Mouse (Mus musculus): ENCODE results near the gene Gm20379. TPM values are rescaled to one million over a fixed set of nuclear protein-coding genes. Genes with fewer than 3 reads are reported as not detected.

Gene Gm20379
- polyA plus RNA-seq, 1 experiment, result not detected

- H3K4me3 ChIP-seq (ENCODE audit: control insufficient read depth, low read depth, low read length), result no peak overlapping the region
- no peak for TF ChIP-seq CTCF (IDR thresholded peaks at IDR 0.05; ENCODE audit: control insufficient read depth, insufficient read depth, insufficient replicate concordance, low read depth, low read length)
- no peak for TF ChIP-seq POLR2A (IDR thresholded peaks at IDR 0.05; ENCODE audit: control insufficient read depth, low read depth, low read length)
- no peak overlapping the region for H3K27ac ChIP-seq (ENCODE audit: control insufficient read depth, insufficient read depth, low read depth, low read length)
- H3K27me3 ChIP-seq (ENCODE audit: control insufficient read depth, insufficient read depth, low read length), result no peaks in the 10 kb centered on the region
- no peaks in the 10 kb centered on the region for H3K36me3 ChIP-seq (ENCODE audit: control insufficient read depth, insufficient read depth, low read length)
- H3K4me1 ChIP-seq (ENCODE audit: control insufficient read depth, insufficient read depth, low read length), result no peaks in the 10 kb centered on the region
Measured at GRCm38 (mm10) chr13:92332103-92332879, 26.5 kb downstream of the Gm20379 start.

DNA sequence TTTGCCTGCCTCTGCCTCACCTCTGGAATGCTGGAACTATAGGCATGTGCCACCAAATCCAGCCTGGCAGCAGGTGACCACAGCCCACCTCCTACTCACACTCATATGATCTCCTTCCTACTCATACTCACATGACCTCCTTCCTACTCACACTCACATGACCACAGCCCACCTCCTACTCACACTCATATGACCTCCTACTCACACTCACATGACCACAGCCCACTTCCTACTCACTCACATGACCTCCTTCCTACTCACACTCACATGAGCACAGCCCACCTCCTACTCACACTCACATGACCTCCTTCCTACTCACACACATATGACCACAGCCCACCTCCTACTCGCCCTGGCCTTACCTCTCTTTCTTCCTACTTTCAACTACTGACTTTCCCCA, 31.1 kb downstream of the Gm20379 start:
- Histone ChIP-seq H3K4me1 (ENCODE audit: control insufficient read depth, insufficient read depth, low read length) (no peaks in the 10 kb centered on the region), H3K27ac (ENCODE audit: control insufficient read depth, insufficient read depth, low read depth, low read length) (no peak overlapping the region), H3K27me3 (ENCODE audit: control insufficient read depth, insufficient read depth, low read length) (no peaks in the 10 kb centered on the region), H3K36me3 (ENCODE audit: control insufficient read depth, insufficient read depth, low read length) (peaks cover 2% of the 10 kb centered on the region; the same call in 1 of the 2 replicates), H3K4me3 (ENCODE audit: control insufficient read depth, low read depth, low read length) (no peak overlapping the region)
- TF ChIP-seq CTCF (IDR thresholded peaks at IDR 0.05; ENCODE audit: control insufficient read depth, insufficient read depth, insufficient replicate concordance, low read depth, low read length), result no peak
- no peak for TF ChIP-seq POLR2A (IDR thresholded peaks at IDR 0.05; ENCODE audit: control insufficient read depth, low read depth, low read length)

- Histone ChIP-seq H3K27me3 (ENCODE audit: control insufficient read depth, insufficient read depth, low read length) (no peaks in the 10 kb centered on the region), H3K36me3 (ENCODE audit: control insufficient read depth, insufficient read depth, low read length) (peaks cover 2% of the 10 kb centered on the region; the same call in 1 of the 2 replicates), H3K4me1 (ENCODE audit: control insufficient read depth, insufficient read depth, low read length) (no peaks in the 10 kb centered on the region), H3K27ac (ENCODE audit: control insufficient read depth, insufficient read depth, low read depth, low read length) (no peak overlapping the region), H3K4me3 (ENCODE audit: control insufficient read depth, low read depth, low read length) (no peak overlapping the region)
- TF ChIP-seq CTCF (IDR thresholded peaks at IDR 0.05; ENCODE audit: control insufficient read depth, insufficient read depth, insufficient replicate concordance, low read depth, low read length), result no peak
- no peak for TF ChIP-seq POLR2A (IDR thresholded peaks at IDR 0.05; ENCODE audit: control insufficient read depth, low read depth, low read length)
Measured at GRCm38 (mm10) chr13:92337773-92338462, 32.1 kb downstream of the Gm20379 start.

- H3K4me1 ChIP-seq (ENCODE audit: control insufficient read depth, insufficient read depth, low read length), result no peaks in the 10 kb centered on the region
- TF ChIP-seq POLR2A (IDR thresholded peaks at IDR 0.05; ENCODE audit: control insufficient read depth, low read depth, low read length), result no peak
- TF ChIP-seq CTCF (IDR thresholded peaks at IDR 0.05; ENCODE audit: control insufficient read depth, insufficient read depth, insufficient replicate concordance, low read depth, low read length), result no peak
- H3K36me3 ChIP-seq (ENCODE audit: control insufficient read depth, insufficient read depth, low read length), result peaks cover 2% of the 10 kb centered on the region; the same call in 1 of the 2 replicates
- H3K27ac ChIP-seq (ENCODE audit: control insufficient read depth, insufficient read depth, low read depth, low read length), result no peak overlapping the region
- no peaks in the 10 kb centered on the region for H3K27me3 ChIP-seq (ENCODE audit: control insufficient read depth, insufficient read depth, low read length)
- no peak overlapping the region for H3K4me3 ChIP-seq (ENCODE audit: control insufficient read depth, low read depth, low read length)
Measured at GRCm38 (mm10) chr13:92339787-92340186, 34.0 kb downstream of the Gm20379 start.

DNA sequence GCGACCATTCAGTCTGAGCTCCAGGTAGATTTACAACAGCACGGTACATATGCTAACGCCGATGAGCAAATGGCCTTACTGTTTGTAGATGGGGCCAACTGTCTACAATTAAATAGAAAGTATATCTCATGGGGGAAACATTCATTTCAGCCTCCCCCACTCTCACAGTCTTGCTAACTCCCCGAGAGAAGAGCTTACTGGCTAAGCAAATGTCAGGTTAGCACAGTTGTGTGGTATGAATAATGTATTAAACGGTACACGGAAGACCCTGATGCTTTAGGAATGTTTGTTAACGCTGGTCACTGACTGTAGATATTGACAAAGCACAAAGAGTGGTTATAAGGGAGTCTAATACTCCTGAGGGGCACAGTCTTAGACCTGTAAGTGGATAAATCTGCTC, 38.3 kb downstream of the Gm20379 start:
- H3K36me3 ChIP-seq (ENCODE audit: control insufficient read depth, insufficient read depth, low read length), result no peaks in the 10 kb centered on the region
- no peak for TF ChIP-seq CTCF (IDR thresholded peaks at IDR 0.05; ENCODE audit: control insufficient read depth, insufficient read depth, insufficient replicate concordance, low read depth, low read length)
- TF ChIP-seq POLR2A (IDR thresholded peaks at IDR 0.05; ENCODE audit: control insufficient read depth, low read depth, low read length), result no peak
- no peak overlapping the region for H3K4me3 ChIP-seq (ENCODE audit: control insufficient read depth, low read depth, low read length)

GRCm38 (mm10) chr13:92346338-92346737, 40.6 kb downstream of the Gm20379 start:
- no peaks in the 10 kb centered on the region for H3K36me3 ChIP-seq (ENCODE audit: control insufficient read depth, insufficient read depth, low read length)
- no peak for TF ChIP-seq POLR2A (IDR thresholded peaks at IDR 0.05; ENCODE audit: control insufficient read depth, low read depth, low read length)
- TF ChIP-seq CTCF (IDR thresholded peaks at IDR 0.05; ENCODE audit: control insufficient read depth, insufficient read depth, insufficient replicate concordance, low read depth, low read length), result no peak
- H3K27me3 ChIP-seq (ENCODE audit: control insufficient read depth, insufficient read depth, low read length), result no peaks in the 10 kb centered on the region
- H3K27ac ChIP-seq (ENCODE audit: control insufficient read depth, insufficient read depth, low read depth, low read length), result no peak overlapping the region
- H3K4me3 ChIP-seq (ENCODE audit: control insufficient read depth, low read depth, low read length), result no peak overlapping the region
- no peaks in the 10 kb centered on the region for H3K4me1 ChIP-seq (ENCODE audit: control insufficient read depth, insufficient read depth, low read length)

More for the DNA sequence above, 38.3 kb downstream of the Gm20379 start:
- no peak overlapping the region for H3K27ac ChIP-seq (ENCODE audit: control insufficient read depth, insufficient read depth, low read depth, low read length)
- H3K27me3 ChIP-seq (ENCODE audit: control insufficient read depth, insufficient read depth, low read length), result no peaks in the 10 kb centered on the region
- no peaks in the 10 kb centered on the region for H3K4me1 ChIP-seq (ENCODE audit: control insufficient read depth, insufficient read depth, low read length)

DNA sequence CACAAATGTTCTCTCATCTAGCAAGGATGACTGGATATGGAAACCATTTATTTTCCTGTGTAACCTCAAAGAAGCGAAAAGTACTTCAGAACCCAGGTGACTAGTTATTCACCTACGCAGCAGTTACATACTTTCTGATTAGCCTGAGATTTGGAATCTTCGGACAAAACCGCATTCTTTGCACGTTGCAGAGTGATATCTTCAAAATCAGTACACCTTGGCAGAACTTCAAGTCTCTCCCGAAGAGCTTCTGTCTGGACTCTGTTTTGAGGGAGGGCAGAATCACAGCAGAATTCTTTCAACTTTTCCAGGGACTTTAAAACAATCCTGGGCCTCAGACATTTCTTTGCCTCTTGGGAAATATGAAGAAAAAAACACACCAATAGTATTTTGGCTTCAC, 45.3 kb downstream of the Gm20379 start:
- H3K27ac ChIP-seq (ENCODE audit: control insufficient read depth, insufficient read depth, low read depth, low read length), result no peak overlapping the region
- no peak for TF ChIP-seq POLR2A (IDR thresholded peaks at IDR 0.05; ENCODE audit: control insufficient read depth, low read depth, low read length)
- no peak for TF ChIP-seq CTCF (IDR thresholded peaks at IDR 0.05; ENCODE audit: control insufficient read depth, insufficient read depth, insufficient replicate concordance, low read depth, low read length)
- no peaks in the 10 kb centered on the region for H3K36me3 ChIP-seq (ENCODE audit: control insufficient read depth, insufficient read depth, low read length)
- H3K27me3 ChIP-seq (ENCODE audit: control insufficient read depth, insufficient read depth, low read length), result no peaks in the 10 kb centered on the region
- peaks cover 4% of the 10 kb centered on the region for H3K4me1 ChIP-seq (ENCODE audit: control insufficient read depth, insufficient read depth, low read length)
- H3K4me3 ChIP-seq (ENCODE audit: control insufficient read depth, low read depth, low read length), result no peak overlapping the region

Measured in testis, adult 2 months (tissue).